Mouse (Mus musculus) heart, adult 18-20 months (tissue): ENCODE measurements around the gene Ovca2. TPM values are rescaled to one million over a fixed set of nuclear protein-coding genes. Genes with fewer than 3 reads are reported as not detected.

Experiments used
- DNase-seq, 2 experiments: peaks; one replicate each; pipeline ENCODE4 v3.0.0; 2021 to 2022; ENCODE audit warnings: mixed read lengths in 1 of 2
- total RNA-seq, 2 experiments: library from RNA; stranded (reverse); gene quantifications; 2 replicates each; pipeline ENCODE4 v1.2.3; 2021

Ovca2 gene
- total RNA-seq, 2 experiments from 2014 or later: 5.5 to 7.0 TPM

DNA sequence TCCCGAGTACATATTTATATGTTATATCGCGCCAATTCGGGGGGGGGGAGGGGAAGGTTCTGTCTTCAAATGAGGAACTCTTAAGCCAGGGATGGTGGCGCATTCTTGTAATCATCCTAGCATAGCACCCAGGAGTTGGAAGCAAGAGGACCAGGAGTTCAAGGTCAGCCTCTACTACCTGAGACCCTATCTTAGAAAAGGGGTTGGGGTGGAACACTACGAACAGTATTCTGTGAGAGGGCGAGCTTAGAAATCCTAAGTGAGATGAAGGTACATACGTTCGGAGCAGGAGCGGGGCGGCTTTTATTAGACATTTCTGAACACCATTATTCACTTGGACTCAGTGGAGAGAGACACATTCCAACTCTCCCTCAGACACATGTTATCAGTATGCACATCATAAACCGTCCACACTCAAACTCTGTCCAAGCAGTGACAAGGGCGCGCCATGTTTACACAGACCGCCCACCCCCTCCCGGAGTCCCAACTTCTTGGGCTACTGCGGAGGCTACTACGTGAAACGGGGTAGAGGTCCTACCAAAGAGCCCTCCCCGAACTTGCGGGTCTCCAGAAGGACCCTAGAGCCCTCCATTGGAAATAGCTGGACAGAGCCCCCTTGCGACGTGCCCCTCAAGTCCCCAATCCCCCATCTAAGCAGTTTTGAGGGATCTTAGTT is 9.1 kb downstream of the Ovca2 start, which contains the start of gene Hic1:
Hic1 (minus strand) TSS at position 115 of the 676 bp plus-strand sequence.
- DNase-seq: peak in 1 of 2 experiments; percentile 55

DNA sequence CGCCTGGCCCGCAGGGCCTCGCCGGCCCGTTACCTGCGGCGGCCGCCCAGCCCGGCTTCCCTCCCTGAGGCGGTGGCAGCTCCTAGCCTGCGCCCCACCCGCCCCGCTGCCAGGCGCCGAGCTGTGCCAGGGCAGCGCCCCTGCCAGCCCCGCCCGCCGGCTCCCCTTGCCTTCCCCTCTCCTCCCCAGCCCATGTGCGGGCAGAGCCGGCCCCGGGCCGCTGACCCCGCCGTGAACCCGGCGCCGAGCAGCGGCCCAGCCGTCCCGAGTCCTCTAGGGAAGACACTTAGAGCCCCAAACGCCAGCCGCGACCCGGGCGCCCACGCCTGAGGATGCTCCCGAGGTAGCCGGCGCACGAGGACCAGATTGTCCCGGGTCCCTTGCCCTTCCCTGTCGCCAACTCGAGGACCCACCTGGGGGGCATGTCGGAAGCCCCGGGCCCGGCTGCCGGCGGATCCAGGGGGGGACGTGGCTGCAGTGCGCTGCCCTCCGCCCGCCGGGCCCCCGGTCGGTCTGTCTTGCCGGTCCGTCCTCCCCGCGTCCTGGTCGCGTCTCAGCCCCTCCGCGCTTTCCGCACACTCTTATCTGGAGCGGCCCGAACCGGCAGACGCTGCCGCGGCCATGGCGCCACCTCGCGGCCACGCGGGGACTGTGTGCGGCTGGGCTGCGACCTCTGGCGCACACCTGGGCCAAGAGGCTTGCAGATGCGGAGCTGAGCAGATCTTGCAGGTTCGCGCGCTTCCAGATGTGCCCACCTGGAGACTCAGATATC is 9.9 kb downstream of the Ovca2 start:
- peak; percentile 90 to 93 for DNase-seq

DNA sequence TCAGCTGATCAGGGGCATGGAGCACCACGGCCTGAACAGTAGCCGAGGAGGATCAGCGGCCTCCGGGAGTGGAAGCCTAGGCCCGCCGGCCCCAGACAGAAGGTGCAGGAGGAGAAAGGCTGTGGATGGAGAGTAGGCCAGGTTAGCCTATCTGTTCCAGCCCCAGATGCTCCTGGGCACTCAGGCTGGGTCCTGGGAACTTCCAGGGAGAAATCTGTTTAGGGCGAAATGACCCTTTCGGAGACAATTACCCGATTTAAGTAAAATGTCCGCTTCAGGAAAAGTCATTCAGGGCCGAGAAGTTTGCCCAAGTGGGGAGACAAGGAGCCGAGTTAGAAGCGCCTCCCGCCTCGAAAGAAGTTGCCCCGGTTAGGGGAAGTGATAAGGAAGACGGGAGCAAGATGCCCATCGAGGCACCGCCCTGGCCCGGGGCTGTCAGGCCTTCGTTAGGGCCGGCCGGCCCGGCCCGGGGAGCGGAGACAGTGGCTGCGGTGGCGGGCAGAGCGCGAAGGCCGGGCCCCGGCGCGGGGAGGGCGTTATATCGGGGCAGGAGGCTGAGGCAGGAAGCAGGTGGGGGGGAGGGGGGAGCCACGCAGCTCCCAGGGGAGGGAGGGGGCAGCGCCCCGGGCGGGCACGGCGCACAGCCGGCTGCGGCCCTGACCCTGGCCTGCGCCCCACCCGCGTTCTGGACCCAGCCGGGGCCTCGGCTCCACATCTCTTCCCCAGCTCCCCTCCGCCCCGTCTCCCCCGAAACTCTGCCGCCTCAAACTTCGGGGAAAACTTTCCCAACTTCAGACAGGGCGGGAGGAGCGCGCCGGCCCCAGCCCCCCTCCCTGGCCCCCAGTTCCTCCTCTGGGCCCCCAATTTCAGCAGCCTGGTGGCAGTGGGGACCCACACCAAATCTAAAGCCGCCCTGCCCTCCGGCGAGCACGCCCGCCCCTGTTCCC is 10.7 kb downstream of the Ovca2 start:
- DNase-seq: peak; percentile 74 to 75

DNA sequence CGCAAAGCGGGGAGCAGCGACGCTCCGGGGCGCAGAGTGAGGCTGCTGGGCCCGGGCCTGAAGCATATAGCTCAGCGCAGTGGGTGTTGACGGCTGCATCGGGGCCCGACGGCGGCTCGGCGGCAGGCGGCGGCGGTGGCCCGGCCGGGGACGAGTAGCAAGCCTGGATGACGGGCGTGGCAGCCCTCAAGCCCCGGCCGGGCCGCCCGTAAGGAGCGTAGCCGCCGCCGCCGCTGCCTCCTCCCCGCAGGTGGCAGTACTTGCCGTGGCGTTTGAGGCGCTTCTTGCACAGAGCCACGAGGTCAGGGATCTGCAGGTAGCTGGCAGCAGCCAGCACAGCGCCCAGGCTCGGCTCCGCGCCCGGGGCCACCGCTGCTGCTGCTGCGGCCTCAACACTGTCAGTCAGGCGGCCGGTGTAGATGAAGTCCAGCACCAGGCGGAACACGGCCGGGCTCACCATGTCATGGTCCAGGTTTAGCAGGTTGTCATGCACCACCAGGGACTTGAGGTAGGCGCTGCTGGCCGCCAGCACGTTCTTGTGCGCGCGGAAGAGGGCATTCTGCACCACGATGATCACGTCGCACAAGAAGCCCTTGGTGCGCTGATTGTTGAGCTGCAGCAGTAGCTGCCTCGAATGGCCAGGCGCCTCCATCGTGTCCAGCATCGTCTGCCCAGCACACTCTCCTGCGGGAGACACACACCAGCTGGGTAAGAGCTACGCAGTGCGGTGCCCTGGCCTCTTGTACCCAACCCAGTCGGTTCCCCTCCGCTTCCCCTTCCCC is 11.6 kb downstream of the Ovca2 start:
- DNase-seq: peak; percentile 62 to 75

DNA sequence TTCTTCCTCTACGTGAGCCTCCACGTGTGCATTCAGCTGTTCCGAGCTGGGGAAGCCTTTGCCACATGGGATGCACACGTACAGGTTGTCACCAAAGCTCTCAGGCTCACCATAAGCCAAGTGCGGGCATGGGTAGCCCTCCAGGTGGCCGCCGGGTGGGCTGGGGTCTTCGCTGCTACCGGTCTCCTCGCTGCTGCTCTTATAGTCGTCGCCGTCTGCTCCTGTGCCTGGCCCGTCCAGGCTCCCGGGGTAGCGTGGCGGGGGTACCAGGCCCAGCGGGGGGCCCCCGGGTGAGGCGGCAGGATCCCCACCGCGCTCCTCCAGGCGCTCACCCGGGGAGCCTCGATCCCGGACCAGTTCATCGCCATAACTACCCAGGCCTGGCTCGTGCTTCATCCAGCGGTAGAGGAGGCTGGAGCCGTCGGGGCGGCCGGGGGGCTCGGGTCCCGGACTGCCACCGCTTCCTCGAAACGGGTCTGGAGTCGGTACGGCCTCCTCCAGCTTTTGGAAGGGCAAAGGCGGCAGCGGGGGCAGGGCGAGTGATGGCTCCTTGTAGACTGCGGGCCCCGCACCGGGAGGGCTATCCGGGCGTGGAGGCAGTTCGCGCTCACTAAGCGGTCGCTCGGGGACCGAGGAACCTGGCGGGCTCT is 12.3 kb downstream of the Ovca2 start:
- DNase-seq: peak in 1 of 2 experiments; percentile 72

DNA sequence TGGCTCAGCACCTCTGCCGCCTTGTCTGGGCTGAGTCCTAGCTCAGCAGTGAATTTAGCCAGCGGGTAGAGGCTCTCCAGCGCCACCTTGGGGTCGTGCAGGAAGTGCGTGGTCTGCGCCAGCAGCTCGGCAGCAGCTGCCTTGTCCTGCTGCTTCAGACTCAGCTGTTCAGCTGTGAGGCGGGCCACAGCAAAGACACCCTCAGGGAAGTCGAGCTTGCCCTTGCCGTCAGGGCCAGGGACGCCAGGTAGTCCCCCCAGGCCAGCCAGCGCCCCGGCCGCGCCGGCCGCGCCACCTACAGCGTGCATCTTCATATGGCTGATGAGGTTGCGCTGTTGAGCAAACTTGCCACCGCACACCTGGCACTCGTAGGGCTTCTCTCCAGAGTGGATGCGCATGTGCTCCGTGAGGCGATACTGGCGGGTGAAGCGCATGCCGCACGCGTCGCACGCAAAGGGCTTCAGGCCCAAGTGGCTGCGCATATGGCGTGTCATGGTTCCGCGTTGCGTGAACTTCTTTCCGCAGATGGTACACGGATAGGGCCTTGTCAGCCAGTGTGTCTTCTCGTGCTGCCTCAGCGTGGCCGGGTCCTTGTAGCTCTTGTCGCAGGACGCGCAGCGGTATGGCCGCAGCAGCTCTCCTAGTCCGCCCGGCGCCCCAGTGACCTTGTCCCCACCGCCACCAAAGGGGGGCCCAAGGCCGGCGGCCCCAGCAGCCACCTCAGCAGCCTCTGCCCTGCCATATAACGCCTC is 13.0 kb downstream of the Ovca2 start:
- DNase-seq: peak; percentile 91 to 93

DNA sequence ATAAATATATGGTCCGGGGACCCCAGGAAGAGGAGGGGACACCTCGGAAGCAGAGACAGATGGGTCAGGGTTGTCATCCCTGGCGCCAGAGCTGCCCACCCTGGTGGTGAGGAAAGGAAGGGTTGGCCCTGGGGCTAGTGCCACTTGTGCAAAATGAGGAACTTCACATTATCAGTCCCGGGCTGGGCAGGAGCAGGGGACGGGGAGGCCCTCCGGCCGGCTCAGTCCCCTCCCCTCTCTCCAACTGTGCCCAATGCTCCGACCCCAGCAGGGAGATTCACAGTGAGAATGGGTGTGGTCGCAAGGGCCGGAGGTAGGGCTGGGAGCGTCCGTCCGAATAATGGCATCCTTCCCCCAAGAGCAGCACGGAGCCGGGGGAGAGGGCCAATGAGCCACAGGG is 13.9 kb downstream of the Ovca2 start:
- peak in 1 of 2 experiments; percentile 54 for DNase-seq

DNA sequence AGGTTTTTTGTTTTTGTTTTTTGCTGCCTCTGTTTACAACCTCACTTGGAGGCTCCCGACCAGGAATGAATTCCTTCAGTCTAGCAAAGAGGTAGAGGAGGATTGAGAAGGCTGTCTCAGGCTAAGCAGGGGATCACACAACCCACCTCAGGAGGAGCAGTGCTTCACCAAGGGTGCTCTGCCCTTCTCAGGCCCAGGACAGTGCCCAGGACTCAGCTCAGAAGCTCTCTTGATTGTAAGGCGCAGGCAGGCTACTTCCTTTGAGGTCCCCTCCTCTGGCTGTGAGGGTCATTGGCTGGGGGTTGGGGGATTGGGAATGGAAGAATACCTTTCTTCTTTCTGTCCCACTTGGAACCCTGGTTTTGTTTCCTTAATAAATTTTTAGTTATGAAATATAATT is 14.6 kb downstream of the Ovca2 start:
- DNase-seq: peak in 1 of 2 experiments; percentile 27

DNA sequence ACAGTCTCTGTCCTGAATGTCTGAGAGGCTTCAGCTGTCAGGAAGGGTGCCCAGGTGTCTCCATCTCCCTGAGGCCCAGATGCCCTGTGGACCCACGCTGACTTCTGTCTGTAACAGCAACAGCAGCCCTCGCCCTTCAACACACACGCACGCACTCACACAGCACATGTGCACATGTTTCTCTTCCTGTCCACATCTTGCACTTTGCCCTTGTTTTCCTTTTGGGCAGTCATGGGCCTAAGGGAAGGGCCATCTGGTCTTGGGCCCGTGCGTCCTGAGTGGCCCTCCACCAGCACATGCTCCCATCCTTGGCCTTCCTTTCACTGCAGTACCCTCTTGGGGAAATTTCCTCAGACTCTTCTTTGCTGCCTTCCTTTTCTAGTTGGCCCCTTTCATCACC is 15.3 kb downstream of the Ovca2 start:
- DNase-seq: peak in 1 of 2 experiments; percentile 51

DNA sequence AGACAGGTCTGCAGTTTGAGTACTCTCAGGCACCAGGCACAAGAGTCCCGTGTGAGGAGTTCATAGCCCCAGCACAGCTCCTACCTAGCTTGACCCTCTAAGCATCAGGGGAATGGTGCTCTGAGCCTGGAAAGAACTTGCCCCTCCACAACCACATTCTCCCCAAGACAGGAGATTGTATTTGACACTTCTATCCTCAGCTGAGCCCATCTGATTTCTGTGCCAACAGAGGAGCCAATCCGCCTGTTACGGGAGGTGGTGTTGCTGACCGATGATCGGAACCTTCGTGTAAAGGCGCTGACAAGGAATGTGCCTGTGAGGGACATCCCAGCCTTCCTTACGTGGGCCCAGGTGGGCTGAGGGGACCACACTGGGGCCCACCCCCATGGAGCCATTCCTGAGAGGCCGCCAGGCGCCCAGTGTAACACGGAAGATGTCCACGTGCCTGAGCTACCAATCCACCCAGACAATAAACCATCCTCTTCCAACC is 16.0 kb downstream of the Ovca2 start:
- DNase-seq: peak in 1 of 2 experiments; percentile 20

DNA sequence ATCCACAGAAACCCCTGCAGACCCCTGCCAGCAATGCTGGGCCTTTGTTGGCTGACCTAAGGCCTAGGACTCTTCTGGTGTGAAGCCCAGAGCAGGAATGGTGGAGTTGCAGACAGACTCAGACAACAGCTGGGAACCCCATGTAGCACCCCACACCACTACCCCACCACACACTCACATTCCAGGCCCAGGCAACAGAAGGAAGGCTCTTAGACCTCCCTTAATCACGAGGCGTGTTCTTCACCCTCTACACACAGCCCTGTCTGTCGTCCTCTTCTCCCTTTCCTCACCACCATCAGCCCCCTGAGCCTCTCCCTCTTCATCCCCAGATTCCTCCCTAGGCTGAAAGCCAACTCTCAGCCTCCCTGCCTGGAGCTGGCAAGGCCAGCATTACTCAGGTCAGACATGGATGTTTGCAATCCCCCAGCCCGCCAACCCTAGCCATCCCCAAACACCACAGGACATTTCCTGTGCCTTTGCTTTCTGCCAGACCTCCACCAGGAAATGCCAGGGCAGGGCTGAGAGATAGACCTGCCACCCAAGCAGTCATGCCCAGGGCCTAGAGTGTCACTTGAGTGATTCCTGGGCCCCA is 17.1 kb downstream of the Ovca2 start:
- peak in 1 of 2 experiments; percentile 42 for DNase-seq

DNA sequence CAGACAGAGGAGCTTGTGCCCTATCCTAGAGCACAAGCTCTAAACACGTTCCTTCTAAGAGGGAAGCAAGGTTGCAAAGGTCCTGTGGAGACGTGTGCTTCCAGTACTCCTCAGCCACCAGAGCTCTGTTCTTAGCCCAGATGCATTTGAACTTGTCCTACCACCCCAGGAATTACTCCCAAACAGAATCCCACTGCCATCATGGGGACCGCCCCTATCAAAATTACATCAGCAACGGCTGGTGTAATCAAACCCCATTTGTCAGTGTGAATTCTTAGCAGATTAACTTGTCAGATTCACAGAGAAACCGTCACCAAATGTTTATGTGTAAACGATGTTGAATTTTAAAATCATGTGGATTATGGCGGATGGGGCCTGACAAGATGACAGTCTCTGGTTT is 17.7 kb downstream of the Ovca2 start:
- peak in 1 of 2 experiments; percentile 16 for DNase-seq

DNA sequence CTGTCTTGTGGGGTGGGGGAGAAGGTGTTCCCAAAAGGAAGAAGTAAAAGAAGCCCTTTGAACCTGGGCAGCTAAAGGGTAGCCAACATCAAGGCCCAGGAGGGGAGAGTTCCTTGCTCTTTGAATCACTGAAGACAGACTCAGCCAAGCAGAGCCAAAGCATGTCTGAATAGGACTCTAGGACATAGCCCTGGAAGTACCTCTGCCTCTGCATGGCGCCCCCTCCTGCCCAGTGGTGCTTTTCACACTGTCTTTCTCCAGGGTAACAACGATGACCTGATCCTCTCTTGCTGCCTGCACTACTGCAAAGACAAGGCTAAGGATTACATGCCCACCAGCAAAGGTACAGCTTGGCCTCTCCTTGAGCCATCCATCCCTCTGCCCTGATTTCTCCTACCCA is 19.1 kb downstream of the Ovca2 start:
- DNase-seq: peak; percentile 62 to 79

DNA sequence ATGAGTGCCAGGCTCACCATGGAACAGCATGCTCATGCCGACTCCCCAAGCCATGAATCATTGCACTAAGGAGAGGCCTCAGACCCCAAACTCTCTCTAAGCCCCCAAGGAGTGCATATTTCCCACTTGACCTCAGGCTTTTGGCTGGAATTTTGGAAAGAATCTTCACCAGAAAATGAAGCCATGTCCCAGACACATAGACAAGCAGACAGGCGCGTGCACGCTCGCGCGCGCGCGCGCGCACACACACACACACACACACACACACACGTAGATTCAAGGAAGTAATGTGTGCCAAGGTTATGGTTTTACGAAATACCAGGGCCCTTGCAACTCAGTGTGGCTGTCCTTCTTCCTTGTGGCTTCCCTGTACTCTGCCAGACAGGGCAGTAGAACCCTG is 20.2 kb downstream of the Ovca2 start:
- peak; percentile 45 to 50 for DNase-seq

DNA sequence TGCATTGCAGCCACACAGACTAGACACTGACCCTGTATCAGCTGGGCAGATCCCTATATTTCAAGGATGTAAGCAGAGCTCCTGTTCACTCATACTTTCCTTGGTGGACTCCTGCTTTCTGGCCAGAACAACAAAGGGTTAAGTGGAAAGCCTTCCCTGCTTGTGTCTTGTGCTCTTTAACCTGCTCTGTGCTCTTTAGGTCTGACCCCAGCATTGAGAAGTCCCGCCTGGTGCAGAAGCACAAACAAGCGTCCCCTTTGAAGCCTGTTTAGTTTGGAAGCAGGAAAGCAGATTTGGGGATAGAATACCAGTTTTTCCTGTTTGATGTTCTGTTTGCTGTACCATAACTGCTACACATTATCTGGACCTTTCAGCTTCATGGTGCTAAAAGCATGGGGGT is 20.7 kb downstream of the Ovca2 start:
- DNase-seq: peak in 1 of 2 experiments; percentile 19

DNA sequence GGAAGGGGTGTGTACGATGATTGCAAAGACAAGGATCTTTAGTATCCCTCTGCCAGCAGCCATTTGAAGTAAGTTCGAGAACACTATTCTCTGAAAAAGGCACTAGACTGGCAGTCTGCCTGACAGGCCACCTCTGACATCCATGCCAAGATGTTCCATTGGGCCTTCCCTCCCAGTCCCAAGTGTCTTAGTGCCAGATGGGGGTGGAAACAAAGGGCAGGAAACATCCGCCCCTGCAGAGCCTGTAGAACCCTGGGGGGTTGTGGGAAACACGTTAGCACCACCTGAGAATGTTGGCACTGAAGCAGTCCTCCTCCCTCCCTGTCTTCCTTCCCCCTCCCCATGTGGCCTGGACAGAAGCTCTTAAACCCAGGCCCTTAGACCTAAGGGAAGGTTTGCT is 21.6 kb downstream of the Ovca2 start:
- DNase-seq: peak; percentile 51 to 66

DNA sequence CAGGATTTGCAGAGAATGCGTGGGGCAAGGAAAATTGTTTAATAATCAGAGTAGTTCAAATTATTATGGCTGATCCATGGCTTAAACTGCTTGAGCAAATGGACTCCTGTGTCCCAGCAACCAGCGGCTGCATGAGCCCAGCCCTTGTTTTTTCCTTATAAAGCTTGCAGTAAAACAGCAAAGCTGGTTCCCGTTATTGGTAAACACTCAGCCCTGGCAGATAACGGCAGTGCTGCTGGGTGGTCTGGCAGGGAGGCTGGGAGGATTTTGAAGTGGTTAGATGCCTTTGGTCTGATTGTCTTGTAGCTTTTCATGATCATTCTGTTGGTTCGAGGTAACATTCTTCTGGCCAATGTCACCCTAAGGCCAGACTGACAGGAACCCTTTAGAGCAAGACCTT is 22.2 kb downstream of the Ovca2 start:
- peak in 1 of 2 experiments; percentile 29 for DNase-seq

DNA sequence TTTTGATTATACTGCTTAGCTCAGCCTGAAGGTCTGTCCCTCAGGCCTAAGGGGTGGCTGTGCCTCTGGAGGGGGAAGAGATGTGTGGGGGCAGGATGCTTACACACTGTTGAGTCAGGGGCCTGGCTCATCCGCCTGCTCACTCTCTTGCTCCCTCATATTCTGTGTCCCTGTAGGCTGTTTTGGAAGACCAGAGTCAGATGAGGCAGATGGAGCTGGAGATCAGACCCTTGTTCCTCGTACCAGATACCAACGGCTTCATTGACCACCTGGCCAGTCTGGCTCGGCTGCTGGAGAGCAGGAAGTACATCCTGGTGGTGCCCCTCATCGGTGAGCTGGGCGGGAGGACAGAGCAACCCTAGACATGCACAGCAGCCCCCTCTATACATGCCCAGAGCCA is 22.6 kb downstream of the Ovca2 start:
- DNase-seq: peak in 1 of 2 experiments; percentile 12

DNA sequence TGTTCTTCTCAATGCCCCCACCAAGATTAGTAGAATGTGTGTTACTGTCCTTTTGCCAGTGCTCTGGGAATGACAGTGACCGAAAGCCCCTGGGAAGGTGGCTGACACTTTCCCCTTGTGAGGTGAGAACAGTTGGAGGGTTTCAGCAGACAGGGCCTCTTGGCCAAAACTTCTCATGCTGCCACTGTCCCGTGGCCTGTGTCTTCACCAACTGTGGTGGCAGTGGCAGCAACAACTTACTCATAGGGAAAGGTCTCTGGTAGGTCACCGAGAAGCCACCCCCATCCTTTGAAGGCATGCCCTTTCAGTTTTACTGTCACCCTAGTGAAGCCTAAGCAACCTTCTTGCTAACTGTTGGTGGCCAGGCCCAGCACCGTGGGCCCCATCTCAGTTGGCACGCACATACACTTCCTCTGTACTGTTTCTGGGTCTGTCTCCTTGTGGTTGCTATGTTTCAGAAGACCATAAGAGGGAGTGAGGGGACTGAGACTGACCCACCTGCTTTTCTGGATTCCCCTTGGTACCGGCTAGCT is 24.5 kb downstream of the Ovca2 start:
- peak in 1 of 2 experiments; percentile 23 for DNase-seq
